Mouse (Mus musculus) lung, postnatal 0 days (tissue): Measurements from ENCODE around the gene Hand1. TPM values are rescaled to one million over a fixed set of nuclear protein-coding genes. Genes with fewer than 3 reads are reported as not detected.
"Not testable (repeated sequence)": the region's sequence is repeated elsewhere in the genome, so short reads cannot be mapped to it uniquely, and the experiment has no call there.

Source experiments
- ATAC-seq: fragments of 200-750 bp; cut with Nextera tagmentation; 2 replicates; pipeline ENCODE4 v1.8.0; 2017; ENCODE audit warnings: moderate library complexity
- DNase-seq: peaks from one replicate; pipeline ENCODE4 v3.0.0-alpha.2; 2016; ENCODE audit warnings: low spot score
- H3K27ac ChIP-seq: fragments of 300-500 bp; sonication (generic); 2 replicates; pipeline ENCODE4 v1.5.1; 2014; ENCODE audit warnings: antibody characterized with exemption, mild to moderate bottlenecking, low read length, mixed read lengths
- H3K27me3 ChIP-seq: fragments of 300-500 bp; sonication (generic); replicated peaks from 2 replicates; pipeline ENCODE4 v1.6.1; 2014; ENCODE audit warnings: low read length, mixed read lengths; ENCODE audit not compliant: insufficient read depth
- H3K36me3 ChIP-seq: fragments of 300-500 bp; sonication (generic); 2 replicates; pipeline ENCODE4 v1.6.1; 2014; ENCODE audit warnings: low read length, mixed read lengths; ENCODE audit not compliant: insufficient read depth
- H3K4me1 ChIP-seq: fragments of 300-500 bp; sonication (generic); 2 replicates; pipeline ENCODE4 v1.6.1; 2014; ENCODE audit warnings: antibody characterized with exemption, low read depth, low read length, mixed read lengths; ENCODE audit not compliant: insufficient read depth
- H3K4me2 ChIP-seq: fragments of 300-500 bp; sonication (generic); replicated peaks from 2 replicates; pipeline ENCODE4 v1.6.1; 2014; ENCODE audit warnings: low read depth, mild to moderate bottlenecking, low read length, moderate library complexity, mixed read lengths
- H3K4me3 ChIP-seq: fragments of 300-500 bp; sonication (generic); 2 replicates; pipeline ENCODE4 v1.5.1; 2014; ENCODE audit warnings: low read depth, low read length
- H3K9ac ChIP-seq: fragments of 300-500 bp; sonication (generic); replicated peaks from 2 replicates; pipeline ENCODE4 v1.6.1; 2014; ENCODE audit warnings: low read depth, mild to moderate bottlenecking
- H3K9me3 ChIP-seq: fragments of 300-500 bp; sonication (generic); 2 replicates; pipeline ENCODE4 v1.6.1; 2016; ENCODE audit warnings: low read length, mixed read lengths
- CTCF ChIP-seq: IDR thresholded peaks from 2 replicates; pipeline ENCODE4 v1.5.1; 2016; ENCODE audit warnings: antibody characterized with exemption, mild to moderate bottlenecking
- EP300 ChIP-seq: IDR thresholded peaks from 2 replicates; pipeline ENCODE4 v1.6.1; 2016; ENCODE audit warnings: antibody characterized with exemption, mild to moderate bottlenecking, control low read depth
- WGBS: fragments of 180-500 bp; shearing (Covaris S2); extraction: QIAGEN DNeasy Blood & Tissue Kit; methylation state at CpG from one replicate; pipeline ENCODE4 v1.1.7; 2014; 5-methylcytosine and 5-hydroxymethylcytosine counted together
- polyA plus RNA-seq: library from polyadenylated mRNA; unstranded; fragments of >200 nt; fragmentation: Nextera tagmentation; extraction: Ambion mirVana; gene quantifications from 2 replicates; pipeline ENCODE4 v1.2.1, GENCODE M21; 2015

The Hand1 gene
- polyA plus RNA-seq, 1 experiment from 2014 or later: not detected

DNA sequence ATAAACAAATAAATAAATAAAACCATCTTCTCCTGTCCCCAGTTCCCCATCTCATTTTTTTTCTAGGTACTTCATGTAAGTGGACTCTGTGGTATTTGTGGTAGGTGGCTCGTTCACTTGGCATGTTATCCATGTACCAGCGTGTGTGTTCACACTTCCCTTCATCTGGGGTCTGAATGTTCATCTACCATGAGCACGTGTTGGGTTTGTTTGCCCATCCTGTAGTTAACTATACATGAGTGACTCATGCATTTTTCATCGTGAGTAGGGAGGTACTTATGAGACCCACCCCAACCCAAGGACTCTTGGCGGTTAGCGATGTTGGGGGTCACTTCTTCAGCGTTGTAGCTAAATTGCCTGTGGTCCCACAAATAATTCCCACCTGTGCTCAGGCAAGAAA is 29.5 kb upstream of the Hand1 start:
- Histone ChIP-seq H3K4me2 (no peak overlapping the region), H3K27me3 (no peaks in the 10 kb centered on the region), H3K27ac (no peak overlapping the region), H3K9ac (no peak overlapping the region), H3K4me3 (no peak overlapping the region), H3K36me3 (no peaks in the 10 kb centered on the region), H3K9me3 (no peaks in the 10 kb centered on the region), H3K4me1 (0 out of 2 replicates have a peak, but pooled peaks cover 3% of the 10 kb centered on the region)
- ATAC-seq (peak; percentile 64), DNase-seq (peak; percentile 11)
- TF ChIP-seq CTCF (no peak), EP300 (peak; percentile 63)
- WGBS: 56% methylated on average over 7 of the region's 7 CpGs

GRCm38 (mm10) chr11:57857709-57858108 is 25.1 kb upstream of the Hand1 start:
- H3K9me3 ChIP-seq: no peaks in the 10 kb centered on the region
- no peak overlapping the region for H3K4me2 ChIP-seq
- DNase-seq (peak; percentile 32), ATAC-seq (peak; percentile 86)
- no peaks in the 10 kb centered on the region for H3K4me1 ChIP-seq
- TF ChIP-seq CTCF (no peak), EP300 (peak; percentile 78)
- H3K36me3 ChIP-seq: no peaks in the 10 kb centered on the region
- WGBS: 22% methylated on average over 4 of the region's 4 CpGs
- no peaks in the 10 kb centered on the region for H3K27me3 ChIP-seq
- H3K27ac ChIP-seq: no peak overlapping the region
- H3K4me3 ChIP-seq: no peak overlapping the region
- no peak overlapping the region for H3K9ac ChIP-seq

DNA sequence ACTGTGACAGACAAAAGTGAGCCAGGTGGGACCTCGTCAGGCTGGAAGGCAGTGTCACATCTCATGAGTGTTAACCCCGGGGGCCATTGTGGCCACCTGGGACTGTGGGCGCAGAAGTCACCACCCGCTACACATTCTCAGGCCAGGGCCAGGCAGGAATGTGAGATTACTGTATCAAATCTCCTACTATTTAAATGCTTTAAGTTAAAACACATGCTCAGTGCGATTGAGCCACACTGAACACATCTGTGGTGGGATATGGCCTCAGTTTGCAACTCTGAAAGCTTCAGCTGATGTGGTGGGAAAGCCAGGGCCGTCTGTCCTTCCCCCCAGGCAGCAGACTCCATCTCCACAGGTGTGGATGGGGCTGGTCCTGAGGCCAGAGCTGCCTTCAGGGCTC is 21.0 kb upstream of the Hand1 start:
- H3K36me3 ChIP-seq: no peaks in the 10 kb centered on the region
- H3K4me2 ChIP-seq: no peak overlapping the region
- ATAC-seq (no peak), DNase-seq (no peak)
- no peak overlapping the region for H3K9ac ChIP-seq
- H3K4me3 ChIP-seq: no peak overlapping the region
- no peaks in the 10 kb centered on the region for H3K9me3 ChIP-seq
- no peaks in the 10 kb centered on the region for H3K4me1 ChIP-seq
- TF ChIP-seq EP300 (no peak), CTCF (no peak)
- H3K27ac ChIP-seq: no peak overlapping the region
- H3K27me3 ChIP-seq: no peaks in the 10 kb centered on the region
- 70% methylated on average over 6 of the region's 6 CpGs for WGBS

- Histone ChIP-seq H3K4me2 (no peak overlapping the region), H3K9ac (no peak overlapping the region), H3K27me3 (no peaks in the 10 kb centered on the region), H3K9me3 (no peaks in the 10 kb centered on the region), H3K4me1 (no peaks in the 10 kb centered on the region), H3K27ac (no peak overlapping the region), H3K4me3 (no peak overlapping the region), H3K36me3 (no peaks in the 10 kb centered on the region)
- DNase-seq (peak; percentile 36), ATAC-seq (no peak)
- WGBS: 10% methylated on average over 3 of the region's 3 CpGs
- no peak for TF ChIP-seq EP300
- TF ChIP-seq CTCF: no peak
These were observed 18.3 kb upstream of the Hand1 start for GRCm38 (mm10) chr11:57850931-57851330.

- Histone ChIP-seq H3K36me3 (no peaks in the 10 kb centered on the region), H3K4me3 (no peak overlapping the region), H3K4me1 (no peaks in the 10 kb centered on the region), H3K27me3 (no peaks in the 10 kb centered on the region), H3K9ac (no peak overlapping the region), H3K4me2 (no peak overlapping the region), H3K9me3 (no peaks in the 10 kb centered on the region), H3K27ac (no peak overlapping the region)
- WGBS: 30% methylated on average over 7 of the region's 7 CpGs
- no peak for DNase-seq
- TF ChIP-seq CTCF (no peak), EP300 (no peak)
- no peak for ATAC-seq
These were observed 17.7 kb upstream of the Hand1 start for GRCm38 (mm10) chr11:57850298-57850697.

GRCm38 (mm10) chr11:57847396-57847795 is 14.8 kb upstream of the Hand1 start:
- H3K9me3 ChIP-seq: no peaks in the 10 kb centered on the region
- H3K36me3 ChIP-seq: no peaks in the 10 kb centered on the region
- H3K4me2 ChIP-seq: no peak overlapping the region
- DNase-seq (no peak), ATAC-seq (no peak)
- no peak overlapping the region for H3K27ac ChIP-seq
- 44% methylated on average over 7 of the region's 7 CpGs for WGBS
- H3K4me1 ChIP-seq: no peaks in the 10 kb centered on the region
- H3K4me3 ChIP-seq: no peak overlapping the region
- no peak for TF ChIP-seq EP300
- TF ChIP-seq CTCF: no peak
- peaks cover 6% of the 10 kb centered on the region; the same call in 1 of the 2 replicates for H3K27me3 ChIP-seq
- no peak overlapping the region for H3K9ac ChIP-seq

DNA sequence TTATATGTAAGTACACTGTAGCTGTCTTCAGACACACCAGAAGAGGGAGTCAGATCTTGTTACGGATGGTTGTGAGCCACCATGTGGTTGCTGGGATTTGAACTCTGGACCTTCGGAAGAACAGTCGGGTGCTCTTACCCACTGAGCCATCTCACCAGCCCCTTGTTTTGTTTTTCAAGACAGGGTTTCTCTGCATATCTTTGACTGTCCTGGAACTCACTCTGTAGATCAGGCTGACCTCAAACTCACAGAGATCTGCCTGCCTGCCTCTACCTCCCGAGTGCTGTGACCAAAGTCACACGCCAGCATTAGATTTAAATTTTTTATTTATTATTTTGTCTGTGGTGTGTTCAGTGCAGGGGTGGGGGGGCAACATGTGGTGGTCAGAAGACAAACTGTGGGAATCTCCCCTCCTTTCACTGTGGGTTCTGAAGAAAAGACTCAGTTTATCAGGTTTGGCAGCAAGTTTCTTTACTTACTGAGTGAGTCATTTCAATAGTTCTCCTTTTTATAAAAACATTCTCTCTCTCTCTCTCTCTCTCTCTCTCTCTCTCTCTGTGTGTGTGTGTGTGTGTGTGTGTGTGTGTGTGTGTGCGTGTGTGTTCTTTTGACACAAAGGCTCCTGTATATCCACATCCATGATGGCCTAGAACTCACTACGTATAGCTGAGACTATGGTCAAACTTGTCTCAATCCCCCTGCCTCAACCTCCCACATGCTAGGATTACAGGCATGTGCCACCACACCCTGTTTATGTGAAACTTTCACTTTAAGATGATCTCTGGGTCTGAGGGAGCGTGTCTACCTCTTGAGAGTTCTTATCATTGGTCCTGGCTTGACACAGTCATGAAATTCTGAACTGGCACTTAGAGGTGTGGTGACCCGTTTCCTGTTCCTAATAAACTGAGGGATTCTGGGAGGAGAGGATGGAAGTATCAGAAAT is 14.1 kb upstream of the Hand1 start:
- H3K4me1 ChIP-seq, H3K4me3 ChIP-seq, H3K36me3 ChIP-seq, DNase-seq, H3K9me3 ChIP-seq, H3K4me2 ChIP-seq, H3K9ac ChIP-seq, H3K27me3 ChIP-seq, ATAC-seq, H3K27ac ChIP-seq: not testable (repeated sequence)
- whole genome bisulfite sequencing: 75% methylated on average over 7 of the region's 9 CpGs
